Mouse (Mus musculus) kidney, postnatal 0 days (tissue): ENCODE measurements at regions not wholly inside any gene's neighbourhood (a gene's known extent, or its start where the extent isn't known, plus 50 kb on each side); places are given as distances from the start of the nearest gene placed in this dataset.

ENCODE experiments used
- ATAC-seq: fragments of 200-750 bp; cut with Nextera tagmentation; replicated peaks from 2 replicates; pipeline ENCODE4 v1.8.0; 2017; ENCODE audit warnings: low read depth, moderate number of reproducible peaks, moderate TSS enrichment, moderate library complexity; ENCODE audit not compliant: low FRiP score
- DNase-seq: peaks from one replicate; pipeline ENCODE4 v3.0.0-alpha.2; 2016; ENCODE audit warnings: low spot score
- H3K27ac ChIP-seq: fragments of 300-500 bp; sonication (generic); 2 replicates; pipeline ENCODE4 v1.5.1; 2014; ENCODE audit warnings: mild to moderate bottlenecking
- H3K27me3 ChIP-seq: fragments of 300-500 bp; sonication (generic); 2 replicates; pipeline ENCODE4 v1.6.1; 2014; ENCODE audit warnings: low read length, mixed read lengths; ENCODE audit not compliant: insufficient read depth
- H3K36me3 ChIP-seq: fragments of 300-500 bp; sonication (generic); 2 replicates; pipeline ENCODE4 v1.6.1; 2014; ENCODE audit warnings: low read length, mixed read lengths; ENCODE audit not compliant: insufficient read depth
- H3K4me1 ChIP-seq: fragments of 300-500 bp; sonication (generic); replicated peaks from 2 replicates; pipeline ENCODE4 v1.6.1; 2014; ENCODE audit warnings: antibody characterized with exemption, low read length, mixed read lengths; ENCODE audit not compliant: insufficient read depth
- H3K4me2 ChIP-seq: fragments of 300-500 bp; sonication (generic); 2 replicates; pipeline ENCODE4 v1.6.1; 2014; ENCODE audit warnings: mild to moderate bottlenecking, low read length, moderate library complexity, mixed read lengths
- H3K4me3 ChIP-seq: fragments of 300-500 bp; sonication (generic); replicated peaks from 2 replicates; pipeline ENCODE4 v1.5.1; 2014; ENCODE audit warnings: low read depth, low read length
- H3K9ac ChIP-seq: fragments of 300-500 bp; sonication (generic); 2 replicates; pipeline ENCODE4 v1.6.1; 2014; ENCODE audit warnings: low read depth, low read length
- H3K9me3 ChIP-seq: fragments of 300-500 bp; sonication (generic); replicated peaks from 2 replicates; pipeline ENCODE4 v1.6.1; 2016; ENCODE audit warnings: low read length, inconsistent platforms, mixed read lengths
- CTCF ChIP-seq: IDR thresholded peaks from 2 replicates; pipeline ENCODE4 v1.5.1; 2016; ENCODE audit warnings: antibody characterized with exemption, low read depth, mild to moderate bottlenecking, moderate library complexity
- WGBS: fragments of 180-500 bp; shearing (Covaris S2); extraction: QIAGEN DNeasy Blood & Tissue Kit; methylation state at CpG from one replicate; pipeline ENCODE4 v1.1.7; 2014; 5-methylcytosine and 5-hydroxymethylcytosine counted together

DNA sequence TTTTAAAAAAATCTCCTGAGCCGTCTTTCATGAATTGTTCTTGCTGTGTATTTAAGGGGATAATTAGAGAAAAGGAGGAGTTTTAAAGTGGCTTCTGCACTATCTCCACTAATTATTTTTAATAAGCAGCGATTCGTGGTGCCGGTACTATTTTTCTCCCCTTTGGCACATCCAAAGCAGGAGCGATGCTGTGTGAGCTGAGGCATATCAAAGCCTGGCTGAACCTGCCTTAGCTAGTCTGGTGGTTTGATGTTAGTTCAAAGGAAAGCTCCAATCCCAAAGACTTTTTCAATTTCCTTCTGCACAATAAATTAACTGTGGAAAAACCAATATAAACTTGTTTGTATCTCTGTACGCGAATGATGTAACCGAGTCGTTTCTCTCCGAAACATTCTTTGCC is 79.3 kb upstream of the Tmpo start:
- Histone ChIP-seq H3K36me3 (no peaks in the 10 kb centered on the region), H3K27ac (no peak overlapping the region), H3K4me2 (no peak overlapping the region), H3K9ac (no peak overlapping the region), H3K4me1 (no peaks in the 10 kb centered on the region), H3K4me3 (no peak overlapping the region), H3K9me3 (no peaks in the 10 kb centered on the region), H3K27me3 (no peaks in the 10 kb centered on the region)
- DNase-seq (no peak), ATAC-seq (no peak)
- no peak for TF ChIP-seq CTCF
- WGBS: 73% methylated on average over 10 of the region's 10 CpGs

DNA sequence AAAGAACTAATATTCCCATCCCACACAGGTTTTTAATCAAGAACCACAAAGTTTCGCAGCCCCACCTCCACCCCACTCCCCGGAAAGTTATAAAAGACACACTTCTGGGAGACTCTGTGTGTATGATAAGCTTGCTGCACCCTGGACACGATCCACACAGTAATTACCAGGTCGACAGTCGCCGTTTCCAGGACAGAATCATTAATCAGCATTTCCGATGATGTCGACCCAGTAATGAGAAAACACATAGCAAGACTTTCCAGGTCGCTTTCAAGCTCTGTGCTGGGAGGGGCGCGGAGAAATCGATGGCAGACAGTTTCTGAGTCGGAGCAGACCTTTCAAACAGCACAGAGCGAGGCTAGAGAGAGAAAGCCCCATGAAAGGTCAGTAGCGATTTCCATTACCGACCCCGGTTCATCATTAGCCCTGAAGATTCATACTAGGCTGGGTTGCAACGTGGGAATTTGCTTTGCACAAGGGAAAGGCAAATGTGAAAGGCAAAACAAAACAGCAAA is 68.6 kb upstream of the Tmpo start:
- ATAC-seq (no peak), DNase-seq (no peak)
- Histone ChIP-seq H3K4me2 (peak overlapping the region; percentile 53), H3K36me3 (no peaks in the 10 kb centered on the region), H3K4me1 (no peaks in the 10 kb centered on the region), H3K27me3 (no peaks in the 10 kb centered on the region), H3K4me3 (0 out of 2 replicates have a peak overlapping the region, but pooled peaks have one; percentile 2), H3K9me3 (no peaks in the 10 kb centered on the region), H3K27ac (no peak overlapping the region), H3K9ac (peak overlapping the region; percentile 28; the same call in 1 of the 2 replicates)
- 34% methylated on average over 18 of the region's 18 CpGs for WGBS
- TF ChIP-seq CTCF: no peak

DNA sequence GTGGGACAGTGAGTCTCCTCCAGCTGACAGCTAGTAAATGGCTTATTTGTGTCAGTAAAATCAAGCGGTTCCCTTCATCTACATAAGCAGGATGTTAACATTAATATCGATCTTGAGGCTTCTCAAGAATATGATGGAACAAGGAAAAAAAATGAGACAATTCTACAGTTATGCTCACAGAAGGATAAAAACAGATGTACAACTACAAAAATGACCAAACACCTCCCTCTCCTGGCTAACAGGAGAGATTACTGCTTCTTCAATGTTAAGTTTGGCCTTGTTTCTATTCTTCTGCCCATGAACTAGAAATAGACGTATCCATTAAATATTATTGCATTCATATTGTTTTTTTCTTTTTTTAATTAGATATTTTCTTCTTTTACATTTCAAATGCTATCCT is 63.2 kb upstream of the Tmpo start:
- Histone ChIP-seq H3K9ac (no peak overlapping the region), H3K9me3 (no peaks in the 10 kb centered on the region), H3K27me3 (no peaks in the 10 kb centered on the region), H3K36me3 (no peaks in the 10 kb centered on the region), H3K4me2 (no peak overlapping the region), H3K4me1 (peaks cover 5% of the 10 kb centered on the region), H3K27ac (no peak overlapping the region), H3K4me3 (no peak overlapping the region)
- WGBS: 77% methylated on average over 3 of the region's 3 CpGs
- ATAC-seq: no peak
- peak; percentile 85 for DNase-seq
- TF ChIP-seq CTCF: peak; percentile 79

DNA sequence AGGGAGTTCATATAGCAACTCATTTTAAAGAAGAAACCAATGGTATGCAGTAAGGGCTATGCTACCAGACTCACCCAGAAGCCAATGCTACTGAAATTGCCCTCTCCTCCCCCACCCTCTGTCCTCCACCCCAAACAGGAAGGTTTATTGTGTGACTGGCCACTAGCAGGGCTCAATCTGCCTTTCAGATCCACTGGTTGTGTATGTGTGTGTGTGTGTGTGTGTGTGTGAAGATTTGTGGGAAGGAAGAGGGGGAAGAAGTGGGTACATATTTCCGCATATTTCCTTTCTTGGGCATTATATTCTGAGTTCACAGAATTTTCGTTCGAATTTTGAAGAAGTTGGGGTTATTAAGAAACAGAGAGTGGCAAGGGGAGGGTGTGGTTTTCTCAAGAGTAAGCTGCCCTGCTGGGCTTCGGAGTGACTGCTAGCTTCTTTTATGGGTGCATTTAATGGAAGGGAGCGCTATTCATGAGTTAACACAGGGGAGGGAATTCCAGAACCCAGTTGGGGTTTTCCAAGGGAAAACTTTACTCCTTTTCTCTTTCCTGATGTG is 61.5 kb upstream of the Tmpo start:
- H3K9ac ChIP-seq: no peak overlapping the region
- H3K36me3 ChIP-seq: no peaks in the 10 kb centered on the region
- WGBS: 69% methylated on average over 5 of the region's 5 CpGs
- H3K4me1 ChIP-seq: peaks cover 8% of the 10 kb centered on the region
- H3K27ac ChIP-seq: peak overlapping the region; percentile 51; the same call in 1 of the 2 replicates
- no peak overlapping the region for H3K4me3 ChIP-seq
- TF ChIP-seq CTCF: no peak
- DNase-seq (no peak), ATAC-seq (no peak)
- H3K27me3 ChIP-seq: no peaks in the 10 kb centered on the region
- no peaks in the 10 kb centered on the region for H3K9me3 ChIP-seq
- H3K4me2 ChIP-seq: no peak overlapping the region

DNA sequence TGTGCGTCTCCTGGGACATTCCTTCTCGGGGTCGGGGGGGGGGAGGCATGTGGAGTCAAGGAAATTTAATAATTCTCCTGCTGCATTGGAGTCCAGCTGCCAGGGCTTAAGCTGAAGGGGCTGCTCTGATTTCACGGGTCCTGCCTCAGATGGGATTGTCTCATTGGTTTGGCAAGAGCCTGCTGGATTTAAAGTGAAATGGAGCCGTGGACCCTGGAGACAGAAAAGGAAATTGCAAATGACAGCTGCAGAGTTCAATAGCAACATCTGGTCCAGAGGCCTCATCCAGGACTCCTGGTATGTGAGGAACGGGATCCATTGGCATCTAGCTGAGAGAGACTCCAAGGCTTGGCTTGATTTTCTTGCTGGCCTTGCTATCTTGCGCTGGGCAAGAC is 60.5 kb upstream of the Tmpo start:
- H3K9ac ChIP-seq: peak overlapping the region; percentile 15; the same call in 1 of the 2 replicates
- WGBS: 15% methylated on average over 7 of the region's 7 CpGs
- TF ChIP-seq CTCF: no peak
- no peaks in the 10 kb centered on the region for H3K9me3 ChIP-seq
- H3K4me1 ChIP-seq: peaks cover 8% of the 10 kb centered on the region
- DNase-seq (peak; percentile 79), ATAC-seq (no peak)
- H3K4me3 ChIP-seq: no peak overlapping the region
- H3K27ac ChIP-seq: peak overlapping the region; percentile 78
- H3K36me3 ChIP-seq: no peaks in the 10 kb centered on the region
- H3K27me3 ChIP-seq: no peaks in the 10 kb centered on the region
- H3K4me2 ChIP-seq: peak overlapping the region; percentile 27; the same call in 1 of the 2 replicates

DNA sequence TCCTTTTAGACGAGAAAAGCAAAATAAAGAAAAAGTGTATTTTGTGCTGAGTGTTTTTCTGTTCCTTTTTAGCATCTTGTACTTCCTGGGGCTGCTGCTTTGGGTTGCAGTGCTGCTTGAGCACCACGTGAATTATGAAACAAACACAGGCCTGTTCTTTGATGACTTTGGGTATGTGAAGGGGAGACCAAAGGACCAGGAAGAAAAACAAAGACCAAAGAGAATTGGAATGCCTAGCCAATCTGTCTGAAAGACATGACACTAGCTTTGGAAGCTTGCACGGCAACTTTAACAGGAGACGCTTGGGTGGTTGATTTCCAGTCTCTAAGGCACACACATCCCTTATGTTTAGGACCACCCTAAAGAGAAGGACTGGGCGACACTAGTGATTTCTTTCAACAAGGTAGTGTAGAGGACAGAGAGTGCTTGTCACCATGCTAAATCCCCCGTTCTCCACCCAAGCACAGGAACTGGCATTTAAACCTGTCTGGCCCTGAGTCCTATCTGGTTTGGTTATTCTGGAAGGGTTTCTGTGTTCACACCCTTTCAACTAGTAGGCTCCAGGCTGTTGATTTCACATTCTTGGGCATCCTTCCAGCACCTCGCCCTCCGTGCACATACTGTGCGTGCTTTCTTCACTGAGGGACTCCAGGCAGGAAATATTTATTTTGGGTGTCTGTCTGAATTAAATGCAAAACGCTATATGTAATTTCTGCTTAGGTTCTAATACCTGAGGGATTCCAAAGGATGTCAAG is 59.9 kb upstream of the Tmpo start:
- H3K9me3 ChIP-seq: no peaks in the 10 kb centered on the region
- H3K36me3 ChIP-seq: no peaks in the 10 kb centered on the region
- ATAC-seq (no peak; the same call in 1 of the 2 replicates), DNase-seq (peak; percentile 82)
- H3K4me1 ChIP-seq: peaks cover 8% of the 10 kb centered on the region
- peak overlapping the region; percentile 27; the same call in 1 of the 2 replicates for H3K4me2 ChIP-seq
- no peaks in the 10 kb centered on the region for H3K27me3 ChIP-seq
- WGBS: 28% methylated on average over 10 of the region's 10 CpGs
- H3K9ac ChIP-seq: peak overlapping the region; percentile 15; the same call in 1 of the 2 replicates
- peak overlapping the region; percentile 78 for H3K27ac ChIP-seq
- H3K4me3 ChIP-seq: no peak overlapping the region
- no peak for TF ChIP-seq CTCF
